Comparison of ENCODE assay signal across 27 mouse cellular contexts in the genomic region with DNA sequence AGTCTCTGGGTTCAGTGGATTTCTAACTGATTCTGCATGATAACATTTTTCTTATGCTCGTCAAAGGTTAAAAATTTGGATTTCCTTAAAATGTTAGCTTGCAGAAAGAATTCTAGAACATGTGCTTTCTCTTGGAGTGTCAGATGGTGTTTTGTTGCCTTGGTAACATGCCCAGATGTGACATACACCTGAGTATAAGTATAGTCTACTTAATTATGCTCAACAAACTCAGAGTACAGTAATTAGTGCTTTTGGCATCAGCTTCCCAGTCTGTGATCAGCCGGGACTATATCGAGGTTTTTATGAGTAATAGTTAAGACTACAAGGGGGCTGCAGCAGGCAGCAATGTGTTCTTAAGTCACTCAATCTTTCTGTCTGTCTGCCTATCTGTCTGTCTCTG. TPM values are rescaled to one million over a fixed set of nuclear protein-coding genes. Genes with fewer than 3 reads are reported as not detected.
"Had no signal": no experiment of that assay in that cellular context is flagged by ENCODE, and none has a peak within 500 bp of the region (broad histone marks: within the 10 kb centered on the region; RNA-seq: fewer than 3 reads in every experiment).

No protein-coding gene starts in this region.

- H3K36me3 ChIP-seq: limb, embryonic 10.5 days; limb, embryonic 13.5 days; liver, embryonic 12.5 days; liver, embryonic 15.5 days; lung, embryonic 15.5 days; midbrain, embryonic 10.5 days; midbrain, embryonic 13.5 days; neural tube, embryonic 12.5 days; neural tube, embryonic 15.5 days; stomach, embryonic 15.5 days had no signal

- DNase-seq: kidney, adult 9 months; kidney, postnatal 14 days; kidney, postnatal 4 days; liver; lung, adult 18-20 months; lung, postnatal 10 days; lung, postnatal 36 days; right cerebral cortex, adult 18-20 months; right cerebral cortex, postnatal 14 days; spleen, adult 18-20 months; thymus, postnatal 25 days had no signal

- H3K4me3 ChIP-seq: limb, embryonic 10.5 days; limb, embryonic 13.5 days; liver, embryonic 12.5 days; liver, embryonic 15.5 days; lung, embryonic 15.5 days; megakaryocyte, embryonic 14.5 days; midbrain, embryonic 10.5 days; midbrain, embryonic 13.5 days; neural tube, embryonic 12.5 days; neural tube, embryonic 15.5 days; stomach, embryonic 15.5 days had no signal

- H3K27me3 ChIP-seq: limb, embryonic 13.5 days; liver, embryonic 12.5 days; liver, embryonic 15.5 days; lung, embryonic 15.5 days; megakaryocyte, embryonic 14.5 days; neural tube, embryonic 12.5 days; neural tube, embryonic 15.5 days; stomach, embryonic 15.5 days had no signal

- H3K27ac ChIP-seq: limb, embryonic 10.5 days; limb, embryonic 13.5 days; liver, embryonic 12.5 days; liver, embryonic 15.5 days; lung, embryonic 15.5 days; midbrain, embryonic 10.5 days; midbrain, embryonic 13.5 days; neural tube, embryonic 12.5 days; neural tube, embryonic 15.5 days; stomach, embryonic 15.5 days had no signal

- H3K9me3 ChIP-seq: limb, embryonic 10.5 days; limb, embryonic 13.5 days; liver, embryonic 12.5 days; liver, embryonic 15.5 days; lung, embryonic 15.5 days; megakaryocyte, embryonic 14.5 days; midbrain, embryonic 10.5 days; midbrain, embryonic 13.5 days; neural tube, embryonic 12.5 days; neural tube, embryonic 15.5 days; stomach, embryonic 15.5 days had no signal

- ATAC-seq: liver, embryonic 12.5 days; midbrain, embryonic 13.5 days had no signal

- H3K4me2 ChIP-seq: limb, embryonic 13.5 days; liver, embryonic 12.5 days; liver, embryonic 15.5 days; lung, embryonic 15.5 days; midbrain, embryonic 13.5 days; neural tube, embryonic 12.5 days; neural tube, embryonic 15.5 days; stomach, embryonic 15.5 days had no signal

- H3K9ac ChIP-seq: limb, embryonic 13.5 days; liver, embryonic 12.5 days; liver, embryonic 15.5 days; lung, embryonic 15.5 days; midbrain, embryonic 13.5 days; neural tube, embryonic 12.5 days; neural tube, embryonic 15.5 days; stomach, embryonic 15.5 days had no signal

- H3K4me1 ChIP-seq: limb, embryonic 10.5 days; limb, embryonic 13.5 days; liver, embryonic 12.5 days; liver, embryonic 15.5 days; lung, embryonic 15.5 days; megakaryocyte, embryonic 14.5 days; neural tube, embryonic 12.5 days; neural tube, embryonic 15.5 days; stomach, embryonic 15.5 days had no signal

RNA-seq across cellular contexts. Expression of a gene that starts 53.1 kb away (rescaled TPM):
- total RNA-seq: layer of hippocampus, adult 18-20 months; layer of hippocampus, postnatal 14 days; left cerebral cortex, postnatal 25 days had no signal
- polyA plus RNA-seq: kidney, embryonic 16.5 days; limb, embryonic 10.5 days; limb, embryonic 13.5 days; liver, embryonic 12.5 days; liver, embryonic 15.5 days; lung, embryonic 15.5 days; thymus, postnatal 0 days had no signal
